Mouse (Mus musculus) urinary bladder, postnatal 0 days (tissue): ENCODE measurements around the gene Snx1. TPM values are rescaled to one million over a fixed set of nuclear protein-coding genes. Genes with fewer than 3 reads are reported as not detected.

Experiments
- polyA plus RNA-seq: library from polyadenylated mRNA; unstranded; fragments of >200 nt; fragmentation: Nextera tagmentation; extraction: Ambion mirVana; gene quantifications from 2 replicates; pipeline ENCODE4 v1.2.1, GENCODE M21; 2015

Gene Snx1
- 88.6 and 92.1 TPM in 2 replicates for polyA plus RNA-seq

GRCm38 (mm10) chr9:66126456-66127192, at the start of gene Snx1, which contains the start of gene Ciao2a:
TSS of gene Snx1 (minus strand) at chr9:66126587.
TSS of gene Ciao2a (plus strand) at chr9:66126611.

GRCm38 (mm10) chr9:66157958-66158830, 31.8 kb upstream of the Snx1 start, which contains the start of gene Dapk2:
TSS of gene Dapk2 (plus strand) at chr9:66158223.

GRCm38 (mm10) chr9:66069583-66069982, 56.8 kb downstream of the Snx1 start, which contains the start of gene Snx22:
TSS of gene Snx22 (minus strand) at chr9:66069719.

GRCm38 (mm10) chr9:66059583-66060307, 66.6 kb downstream of the Snx1 start, which contains the start of gene Ppib:
TSS of gene Ppib (plus strand) at chr9:66060222.

Other genes starting within 250 kb of the Snx1 start
- 31.4 and 51.7 TPM in 2 replicates for gene Pclaf, start 236.3 kb downstream of the Snx1 start, polyA plus RNA-seq
- 13.7 and 18.4 TPM in 2 replicates for gene Trip4, start 217.8 kb downstream of the Snx1 start, polyA plus RNA-seq
- 9.1 and 9.5 TPM in 2 replicates for gene Csnk1g1, start 217.7 kb downstream of the Snx1 start, polyA plus RNA-seq
- gene Ppib, start 66.4 kb downstream of the Snx1 start, polyA plus RNA-seq: 483 and 499 TPM in 2 replicates
- 0.49 and 0.62 TPM in 2 replicates for gene Snx22, start 56.9 kb downstream of the Snx1 start, polyA plus RNA-seq
- gene Ciao2a, start within 50 bp of the Snx1 start, polyA plus RNA-seq: 82.4 and 96.2 TPM in 2 replicates
- gene Dapk2, start 31.6 kb upstream of the Snx1 start, polyA plus RNA-seq: 6.1 and 6.6 TPM in 2 replicates
- gene Herc1, start 223.9 kb upstream of the Snx1 start, polyA plus RNA-seq: 10.0 TPM in 2 replicates